Mouse (Mus musculus): ENCODE results near the gene Afg1l.

The Afg1l gene

DNA sequence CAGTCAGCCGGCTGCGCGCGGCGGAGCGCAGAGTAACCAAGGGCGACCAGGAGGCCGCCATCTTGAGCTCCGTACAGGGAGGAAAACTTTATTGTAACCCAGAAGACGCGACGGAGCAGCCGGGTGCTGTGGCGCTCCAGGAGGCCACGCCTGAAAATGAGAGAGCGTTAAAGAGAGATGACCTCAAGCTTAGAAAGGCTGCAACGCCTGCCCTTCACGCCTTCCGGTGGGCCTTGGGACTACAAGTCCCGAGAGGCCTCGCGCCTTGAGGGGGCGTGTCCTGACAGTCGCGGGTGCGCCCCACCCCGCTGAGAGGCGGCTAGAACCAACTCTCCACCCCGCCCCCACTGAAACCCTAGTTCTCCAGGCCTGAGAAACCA lies at the start of gene Afg1l:
Afg1l (minus strand) TSS at position 225 of the 380 bp plus-strand sequence.
- DNase-seq (ENCODE audit: low spot score): peak; percentile 93

DNA sequence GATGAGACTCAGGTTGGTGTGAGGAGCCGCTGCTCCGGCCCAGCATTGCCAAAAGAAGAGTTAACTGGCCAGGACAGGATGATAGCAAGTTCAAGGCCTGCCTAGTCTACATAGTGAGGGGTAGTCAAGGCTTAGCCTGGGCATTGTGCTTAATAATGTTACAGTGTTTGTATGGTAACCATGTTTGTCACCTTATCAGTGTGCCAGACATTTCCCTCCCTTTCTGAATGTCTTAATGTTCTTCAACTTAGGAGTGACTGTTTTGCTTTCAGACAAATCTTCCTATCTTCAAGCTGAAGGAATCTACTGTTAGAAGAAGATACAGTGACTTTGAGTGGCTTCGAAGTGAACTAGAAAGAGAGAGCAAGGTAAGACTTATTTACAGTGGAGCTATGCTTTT lies 47.3 kb upstream of the Afg1l start:
- no peak for DNase-seq (ENCODE audit: low spot score)

DNA sequence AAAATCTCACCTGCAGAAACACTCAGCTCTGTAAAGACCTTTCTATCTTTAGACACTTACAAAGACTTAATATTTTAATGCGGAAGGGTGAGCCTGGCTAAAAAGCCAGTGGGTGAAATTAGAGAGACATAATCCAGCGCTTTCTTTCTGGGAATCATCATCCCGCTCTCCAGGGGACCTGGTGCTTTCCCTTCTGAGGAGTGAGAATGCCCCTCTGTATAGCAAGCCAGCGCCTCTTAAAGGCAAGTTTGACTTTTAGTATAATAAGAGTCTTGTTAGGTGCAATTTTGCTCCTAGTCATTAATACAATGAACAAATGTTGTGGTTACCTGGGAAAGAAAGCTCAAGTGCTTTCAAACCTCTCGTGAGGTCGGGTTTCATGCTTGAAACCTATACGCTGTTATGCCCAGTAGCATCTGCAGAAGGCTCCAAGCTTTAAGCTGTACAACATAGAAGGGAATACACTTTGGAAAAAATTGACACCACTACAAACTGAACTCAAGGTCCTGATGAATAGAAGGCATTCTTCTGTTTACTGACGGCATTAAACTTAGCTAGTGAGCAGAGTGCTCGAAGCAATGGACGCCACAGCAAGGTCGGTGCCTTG lies 45.3 kb upstream of the Afg1l start:
- no peak for DNase-seq (ENCODE audit: low spot score)

DNA sequence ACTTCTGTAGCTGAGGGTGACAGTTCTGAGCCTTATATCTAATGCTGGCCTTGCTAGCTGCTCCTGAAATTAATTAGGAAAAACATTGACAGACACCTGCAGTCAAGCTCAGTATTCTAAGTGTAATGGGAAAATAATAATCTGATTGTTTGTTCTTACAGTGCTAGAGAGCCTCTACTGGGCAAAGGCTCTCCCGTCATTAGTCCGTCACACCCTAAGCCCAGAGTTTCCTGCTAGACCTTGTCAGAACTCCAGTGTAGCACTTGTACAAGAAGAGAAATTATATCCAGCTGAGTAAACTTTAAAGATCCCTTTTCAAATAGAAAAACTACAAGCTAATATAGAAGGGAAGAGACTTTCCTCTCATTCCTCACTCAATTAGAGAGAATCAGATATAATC lies 44.5 kb upstream of the Afg1l start:
- no peak for DNase-seq (ENCODE audit: low spot score)

DNA sequence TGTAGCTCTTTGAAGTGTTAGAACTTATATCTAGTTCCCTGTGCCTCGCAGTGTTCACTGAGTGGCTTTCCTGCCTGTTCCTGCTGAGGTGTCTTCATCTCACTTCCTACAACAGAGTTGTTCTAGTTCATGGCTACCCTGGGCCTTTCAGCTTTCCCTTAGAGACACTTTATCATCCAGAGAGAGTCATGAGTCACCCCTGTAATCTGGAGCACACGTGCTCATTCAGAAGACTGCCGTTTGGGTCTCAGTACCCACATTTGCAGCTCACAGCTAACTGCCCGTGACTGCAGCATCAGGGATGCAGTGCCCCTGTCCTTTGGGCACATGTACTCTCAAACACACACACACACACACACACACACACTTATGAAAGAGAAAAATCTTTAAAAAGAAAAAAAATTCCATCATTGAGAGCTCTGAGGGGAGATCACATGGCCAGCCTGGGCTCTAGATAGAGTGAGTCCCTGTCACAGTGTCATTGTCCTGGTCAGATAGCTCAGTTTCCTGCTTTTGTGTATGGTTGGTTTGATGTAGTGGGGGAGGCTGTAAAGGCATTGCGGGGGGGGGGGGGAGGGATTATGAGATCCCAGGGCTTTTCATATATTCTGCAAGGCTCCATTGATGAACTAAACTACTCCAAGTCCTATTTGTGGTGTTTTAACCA lies 43.1 kb upstream of the Afg1l start:
- no peak for DNase-seq (ENCODE audit: low spot score)

DNA sequence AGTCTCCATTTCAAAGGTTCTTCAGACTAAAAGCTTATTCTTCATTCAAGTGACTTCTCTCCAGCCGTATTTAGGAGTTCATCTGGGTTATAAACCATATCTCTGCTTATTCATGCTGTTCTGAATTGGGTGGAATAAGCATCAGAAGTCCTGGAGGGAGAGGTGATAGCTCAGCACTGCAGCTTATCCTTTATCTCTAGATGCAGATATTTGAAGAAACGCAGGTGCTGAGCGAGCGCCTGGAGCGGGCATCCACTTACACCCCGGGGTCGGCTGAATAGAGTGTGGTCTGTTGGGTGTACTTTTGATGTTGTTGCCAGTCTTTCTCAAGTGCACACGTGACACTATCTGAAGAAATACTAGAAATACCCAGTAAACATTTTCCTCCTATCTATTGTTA lies 40.0 kb upstream of the Afg1l start:
- no peak for DNase-seq (ENCODE audit: low spot score)

DNA sequence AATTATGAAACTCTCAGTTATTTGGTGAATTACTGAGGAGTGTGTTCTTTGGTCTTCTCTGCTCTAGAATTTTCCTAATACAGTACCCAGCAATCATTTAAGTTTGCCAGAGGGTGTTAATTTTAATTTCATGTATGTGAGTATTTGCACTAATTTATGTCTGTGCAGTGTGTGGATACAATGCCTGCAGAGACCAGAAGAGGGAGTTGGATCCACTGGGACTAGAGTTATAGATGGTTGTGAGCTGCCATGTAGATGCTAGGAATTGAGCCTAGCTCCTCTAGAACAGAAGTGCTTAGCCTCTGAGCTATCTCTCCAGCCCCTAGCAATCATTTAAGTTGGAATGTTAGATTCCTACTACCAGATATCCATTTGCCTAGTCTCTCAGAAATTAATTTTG lies 35.8 kb upstream of the Afg1l start:
- no peak for DNase-seq (ENCODE audit: low spot score)

DNA sequence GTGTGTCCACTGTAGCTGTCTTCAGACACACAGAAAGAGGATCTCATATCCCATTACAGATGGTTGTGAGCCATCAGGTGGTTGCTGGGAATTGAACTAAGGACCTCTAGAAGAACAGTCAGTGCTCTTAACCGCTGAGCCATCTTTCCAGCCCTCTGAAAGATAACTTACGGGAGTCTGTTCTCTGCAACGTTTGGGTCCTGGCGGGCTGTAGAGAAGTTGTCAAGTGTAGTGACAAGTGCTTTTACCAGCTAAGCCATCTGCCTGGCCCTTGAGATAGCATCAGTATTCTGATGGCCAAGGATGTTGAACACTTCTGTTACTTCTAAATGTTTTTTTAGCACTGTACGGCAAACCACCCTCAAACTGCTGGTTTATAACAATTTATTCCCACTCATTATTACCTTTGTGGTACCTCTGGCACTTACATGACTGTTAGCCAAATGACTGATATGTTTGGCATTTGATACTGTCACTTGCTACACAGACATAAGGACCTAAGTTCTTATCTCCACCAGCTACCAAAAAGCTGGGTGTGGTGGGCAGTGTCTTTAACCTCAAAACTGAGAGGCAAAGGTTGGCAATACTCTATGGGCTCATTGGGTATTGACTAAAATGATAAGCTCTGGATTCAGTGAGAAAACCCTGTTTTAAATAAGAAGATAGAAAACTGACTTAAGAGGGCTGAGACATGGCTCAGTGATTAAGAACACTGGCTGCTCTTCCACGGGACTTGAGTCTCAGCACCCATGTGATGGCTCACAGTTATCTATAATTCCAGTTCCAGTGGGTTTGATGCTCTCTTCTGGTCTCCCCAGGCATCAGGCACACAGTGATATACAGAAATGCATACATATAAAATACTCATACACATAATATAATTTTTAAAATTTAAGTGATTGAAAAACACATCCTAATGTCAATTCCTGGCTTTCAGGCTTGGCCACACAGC lies 33.1 kb upstream of the Afg1l start:
- DNase-seq (ENCODE audit: low spot score): no peak

DNA sequence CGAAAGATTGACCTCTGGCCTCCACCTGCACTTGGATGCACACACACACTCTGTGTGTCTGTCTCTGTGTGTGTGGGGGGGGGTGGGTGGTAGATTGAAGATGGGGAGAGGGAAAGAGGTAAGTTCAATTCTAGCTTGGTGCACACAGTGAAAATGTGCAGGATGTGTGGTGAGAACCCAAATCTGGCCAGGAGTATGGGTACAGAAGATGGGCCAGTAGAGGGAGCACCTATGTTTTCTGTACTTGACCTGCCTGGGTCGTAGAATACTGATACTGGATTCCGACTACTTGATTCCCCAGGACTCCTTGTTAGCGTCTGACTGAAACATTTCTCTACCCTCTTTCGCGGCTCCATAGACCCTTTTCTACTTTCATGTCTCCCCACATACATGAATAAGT lies 31.8 kb upstream of the Afg1l start:
- DNase-seq (ENCODE audit: low spot score): no peak

DNA sequence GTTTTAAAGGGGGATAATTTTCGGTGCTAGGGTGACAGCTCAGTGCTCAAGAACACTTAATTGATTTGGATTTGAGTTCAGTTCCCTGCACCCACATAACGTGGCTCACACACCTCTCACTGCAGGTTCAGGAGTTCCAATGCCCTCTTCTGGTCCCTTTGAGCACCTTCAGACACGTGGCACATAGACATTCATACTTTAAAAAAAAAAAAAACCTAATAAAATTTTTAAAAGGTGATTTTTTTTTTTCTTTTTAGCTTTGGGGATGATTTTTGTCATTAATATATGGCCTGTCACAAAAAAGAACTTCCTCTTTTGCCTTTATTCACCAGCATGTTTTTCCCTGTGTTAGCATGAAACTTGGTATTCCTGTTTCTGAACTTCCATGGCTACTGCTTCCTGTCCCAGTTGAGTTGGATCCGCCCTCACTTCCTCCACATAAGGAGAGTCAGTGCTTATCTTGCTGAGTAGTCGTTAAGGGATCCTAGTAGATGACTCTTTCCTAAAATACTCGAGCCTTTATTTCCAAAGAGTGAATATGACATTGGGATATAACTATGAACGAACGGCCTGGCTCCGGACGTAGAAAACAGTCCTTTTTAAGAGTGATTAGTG lies 25.8 kb upstream of the Afg1l start:
- no peak for DNase-seq (ENCODE audit: low spot score)

DNA sequence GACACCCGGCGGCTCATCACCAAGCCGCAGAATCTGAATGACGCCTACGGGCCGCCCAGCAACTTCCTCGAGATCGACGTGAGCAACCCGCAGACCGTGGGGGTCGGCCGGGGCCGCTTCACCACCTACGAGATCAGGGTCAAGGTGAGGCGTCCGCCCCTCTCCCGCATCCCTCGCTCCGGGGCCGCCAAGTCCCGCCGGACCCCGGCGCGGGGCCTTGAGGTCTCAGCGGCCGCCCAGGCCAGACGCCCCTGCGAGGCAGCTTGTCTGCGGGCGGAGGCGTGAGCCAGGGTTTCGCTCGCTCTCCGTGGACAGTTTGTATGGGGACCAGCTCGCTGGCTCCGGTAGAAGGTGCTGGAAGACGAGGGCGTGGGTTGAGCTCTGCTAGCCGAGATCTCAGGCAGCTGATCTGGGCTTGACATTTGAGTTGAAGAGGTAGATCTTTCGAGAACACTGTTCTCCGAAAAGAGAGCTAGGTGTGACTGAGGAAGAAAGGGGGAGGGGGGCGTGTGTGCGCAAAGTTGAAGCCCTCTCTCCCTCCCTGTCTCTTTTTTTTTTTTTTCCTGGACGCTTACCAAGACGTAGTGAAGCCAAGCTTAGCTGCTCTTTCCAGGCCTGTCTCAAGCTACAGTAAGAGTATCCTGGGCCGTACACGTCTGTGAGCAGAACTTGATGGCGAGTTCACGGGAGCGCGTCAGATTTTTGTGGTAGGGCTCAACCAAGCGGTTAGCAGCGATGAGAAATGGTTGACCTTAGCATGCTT lies 24.2 kb upstream of the Afg1l start:
- DNase-seq (ENCODE audit: low spot score): no peak

DNA sequence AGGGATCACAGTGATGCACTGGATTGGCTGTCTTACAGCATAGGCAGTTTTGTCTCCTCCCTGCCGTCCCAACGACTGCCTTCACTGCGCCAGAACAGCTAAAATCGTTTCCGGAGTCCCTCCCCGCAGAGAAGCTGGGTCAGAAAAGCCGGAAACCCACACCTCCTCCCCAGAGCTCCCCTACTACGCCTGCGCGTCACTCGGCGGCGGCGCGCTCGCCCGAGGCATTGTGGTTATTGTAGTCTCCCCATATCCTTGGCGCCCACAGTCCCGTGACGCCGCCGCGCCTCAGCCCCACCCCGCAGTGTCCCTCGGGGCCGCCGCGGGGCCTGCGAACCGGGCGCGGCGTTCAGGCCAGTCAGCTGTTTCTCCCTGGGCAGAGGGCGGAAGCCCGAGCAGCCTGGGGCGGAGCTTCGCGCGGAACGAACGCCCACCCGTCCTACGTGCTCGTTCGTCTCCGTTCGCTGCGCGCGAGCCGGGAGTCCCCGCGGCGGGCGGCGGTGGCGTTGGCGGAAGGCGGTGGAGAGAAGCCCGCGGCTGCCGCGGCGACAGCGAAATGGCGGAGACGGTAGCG lies 23.5 kb upstream of the Afg1l start, which contains the start of gene Snx3:
Snx3 (plus strand) TSS at position 256 of the 574 bp plus-strand sequence.
- DNase-seq (ENCODE audit: low spot score): peak; percentile 97

DNA sequence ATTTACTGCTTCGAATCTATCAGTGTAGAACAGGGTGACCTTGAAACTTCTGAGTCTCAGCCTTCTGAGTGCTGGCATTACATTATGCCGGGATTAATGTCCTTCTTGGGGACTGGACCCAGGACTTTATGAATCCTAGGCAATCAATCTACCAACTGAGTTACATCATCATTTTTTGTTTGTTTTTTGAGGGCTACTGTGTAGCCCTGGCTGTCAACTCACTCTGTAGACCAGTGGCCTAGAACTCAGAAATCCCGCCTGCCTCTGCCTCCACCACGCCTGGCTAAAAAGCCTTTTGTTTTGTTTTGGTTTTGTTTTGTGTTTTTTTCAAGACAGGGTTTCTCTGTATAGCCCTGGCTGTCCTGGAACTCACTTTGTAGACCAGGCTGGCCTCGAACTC lies 22.8 kb upstream of the Afg1l start:
- no peak for DNase-seq (ENCODE audit: low spot score)

DNA sequence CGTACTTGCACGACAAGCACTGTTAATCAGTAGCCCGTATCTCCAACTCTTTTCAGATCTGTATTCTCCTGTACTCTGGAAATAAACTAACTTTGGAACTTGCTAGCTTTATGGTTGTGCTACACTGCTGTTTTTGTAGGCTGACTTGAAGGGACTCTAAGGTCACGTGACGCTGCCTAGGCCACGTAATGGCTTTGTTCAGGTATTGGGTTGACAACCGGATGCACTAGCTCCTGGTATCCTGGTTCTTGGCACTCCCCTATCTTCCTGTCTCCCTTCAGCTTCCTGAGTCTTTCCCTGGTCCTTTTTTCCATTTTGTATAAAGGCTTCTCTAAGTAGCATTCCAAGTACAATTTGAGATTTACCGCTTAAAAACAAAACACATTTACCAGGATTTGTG lies 22.2 kb upstream of the Afg1l start:
- no peak for DNase-seq (ENCODE audit: low spot score)

DNA sequence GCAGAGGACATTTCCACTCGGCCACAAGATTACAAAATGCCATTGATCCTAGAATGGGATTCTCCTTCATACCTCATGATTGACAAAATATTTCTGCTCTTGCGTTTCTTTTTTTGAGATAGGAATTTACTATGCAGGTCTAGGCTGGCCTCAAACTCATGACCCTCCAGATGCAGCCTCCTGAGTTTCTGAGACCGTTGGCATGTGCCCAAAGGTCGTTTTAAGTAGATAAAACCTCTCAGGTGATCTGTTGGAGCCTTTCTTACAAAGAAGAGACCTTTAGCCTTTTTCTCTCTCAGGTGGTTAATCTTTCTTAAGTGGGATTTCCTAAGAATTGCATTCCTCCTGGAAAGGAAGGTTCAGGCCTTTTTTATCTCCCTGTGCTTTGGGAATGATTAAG lies 14.6 kb upstream of the Afg1l start:
- DNase-seq (ENCODE audit: low spot score): no peak

DNA sequence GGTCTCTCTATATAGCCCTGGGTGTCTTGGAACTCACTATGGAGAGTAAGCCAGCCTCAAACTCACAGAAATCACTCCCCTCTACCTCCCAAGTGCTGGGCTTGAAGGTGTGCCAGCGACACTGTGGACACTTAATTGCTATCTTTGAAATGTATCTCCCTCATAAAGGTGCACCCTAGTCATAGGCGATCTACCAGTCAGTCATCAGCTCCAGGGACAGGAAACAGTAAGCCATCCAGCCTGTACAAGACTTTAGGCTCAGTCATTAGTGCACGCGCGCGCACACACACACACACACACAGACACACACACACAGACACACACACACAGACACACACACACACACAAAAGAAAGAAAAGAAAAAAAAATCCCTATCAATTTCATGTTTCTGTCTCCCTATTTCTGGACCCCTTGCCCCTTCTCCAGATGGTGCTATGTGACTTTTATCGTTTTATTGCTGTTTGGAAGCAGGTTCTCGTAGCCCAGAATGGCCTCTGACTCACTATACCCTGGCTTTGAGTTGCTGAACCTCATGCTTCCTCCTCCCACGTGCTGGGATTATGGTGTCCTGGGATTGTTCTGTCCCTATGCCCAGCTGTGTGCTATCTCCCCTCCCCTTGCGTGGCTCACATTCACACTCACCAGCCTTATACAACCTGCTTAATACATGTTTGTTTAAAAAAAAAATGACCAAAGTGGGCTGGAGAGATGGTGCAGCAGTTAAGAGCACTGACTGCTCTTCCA lies 13.8 kb upstream of the Afg1l start:
- no peak for DNase-seq (ENCODE audit: low spot score)

DNA sequence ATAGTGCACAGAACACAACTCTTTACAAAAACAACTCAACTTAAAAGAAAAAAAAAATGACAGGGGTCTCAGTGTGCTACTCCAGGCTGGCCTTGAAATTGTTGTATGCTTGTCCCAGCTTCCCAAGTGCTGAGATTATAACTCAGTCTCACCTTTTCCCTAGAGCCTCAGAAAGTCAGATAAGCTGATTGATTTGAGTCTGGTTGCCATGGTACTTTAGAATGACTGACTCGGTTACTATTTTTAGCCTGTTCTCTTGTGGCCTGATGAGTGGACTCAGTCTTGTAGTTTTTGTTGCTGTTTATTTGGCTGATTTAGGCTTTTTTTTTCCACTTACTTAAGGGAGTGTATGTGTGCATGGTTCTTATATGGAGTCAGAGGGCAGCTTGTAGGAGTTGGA lies 12.8 kb upstream of the Afg1l start:
- no peak for DNase-seq (ENCODE audit: low spot score)

DNA sequence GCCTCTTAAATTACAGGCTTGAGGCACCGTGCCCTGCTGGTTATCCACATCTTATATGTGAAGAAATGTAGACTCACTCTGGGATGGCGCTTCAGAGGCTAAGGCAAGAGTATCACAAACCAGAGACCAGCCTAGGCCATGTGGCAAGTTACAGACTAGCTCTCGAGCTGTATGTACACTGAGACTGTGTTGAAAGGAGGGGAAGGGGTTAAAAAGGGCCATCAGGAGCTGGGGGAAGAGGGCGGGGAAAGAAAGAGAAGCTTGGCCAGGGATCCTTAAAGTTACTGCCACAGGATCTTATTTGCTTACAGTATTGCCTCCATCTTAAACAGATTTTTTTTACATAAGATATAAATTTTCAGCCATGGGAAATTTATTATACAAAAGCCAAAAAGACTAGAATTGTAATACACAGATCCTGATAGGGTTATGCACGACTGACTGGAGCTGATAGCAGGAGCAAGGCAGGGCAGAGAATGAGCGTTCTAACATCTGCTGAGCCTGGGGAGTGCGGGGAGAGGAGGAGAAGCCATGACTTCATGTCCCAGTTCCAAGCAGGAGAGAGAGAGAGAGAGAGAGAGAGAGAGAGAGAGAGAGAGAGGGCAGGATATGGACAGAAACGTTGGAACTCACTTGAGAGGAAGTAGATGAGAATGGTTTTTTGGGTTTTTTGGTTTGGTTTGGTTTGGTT lies 10.4 kb upstream of the Afg1l start:
- DNase-seq (ENCODE audit: low spot score): peak; percentile 47

DNA sequence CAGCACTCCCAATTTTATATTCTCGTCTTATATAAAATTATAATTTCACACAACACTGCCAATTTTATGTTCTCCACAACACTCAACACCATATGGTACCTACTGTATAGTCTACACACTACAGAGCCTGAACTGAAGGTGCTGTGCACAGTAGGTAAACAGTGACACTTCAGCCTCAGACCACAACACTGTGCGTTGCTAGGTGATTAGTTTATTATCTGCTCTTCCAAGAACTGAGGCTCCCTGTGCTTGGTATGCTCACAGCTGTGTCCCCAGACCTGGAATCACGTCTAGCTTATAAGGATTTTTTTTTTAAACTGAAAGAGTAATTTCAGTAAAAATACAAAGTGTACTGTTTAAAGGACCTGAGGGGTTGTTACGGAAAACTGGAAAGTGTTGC lies 2.4 kb upstream of the Afg1l start:
- DNase-seq (ENCODE audit: low spot score): no peak

All from retina, embryonic 14.5 days (tissue).